Comparison of ENCODE assay signal across 8 mouse cellular contexts in genomic region chr2:13010030-13010459, GRCm38 (mm10). TPM values are rescaled to one million over a fixed set of nuclear protein-coding genes. Genes with fewer than 3 reads are reported as not detected.
DNase-seq lines count a peak whose midpoint lies in the region; ATAC-seq and TF ChIP-seq lines count a peak whose summit lies in the region.

No protein-coding gene starts in this region.

- no peaks in the 10 kb centered on the region for H3K9me3 ChIP-seq in ES-E14 (ENCODE audit: control insufficient read depth, insufficient read depth, low read depth, low read length)
- no peaks in the 10 kb centered on the region for H3K9me3 ChIP-seq in forebrain, embryonic 10.5 days
- no peaks in the 10 kb centered on the region for H3K9me3 ChIP-seq in intestine, postnatal 0 days (ENCODE audit: control insufficient read depth)
- H3K9me3 ChIP-seq in midbrain, embryonic 12.5 days = no peaks in the 10 kb centered on the region

- H3K4me3 ChIP-seq in heart, adult 2 months = no peak overlapping the region; the same call in 1 of the 2 replicates
- peak overlapping the region; percentile 54 to 65; a peak in 2 of 4 replicates for H3K4me3 ChIP-seq in ES-E14 (ENCODE audit: insufficient read depth in 1 of 2, low read depth in 1 of 2, low read length in 2 of 2, poor library complexity in 1 of 2, severe bottlenecking in 1 of 2)
- peak overlapping the region; percentile 70 for H3K4me3 ChIP-seq in forebrain, embryonic 10.5 days
- H3K4me3 ChIP-seq in intestine, postnatal 0 days (ENCODE audit: low read depth, low read length) = peak overlapping the region; percentile 58
- H3K4me3 ChIP-seq in midbrain, embryonic 12.5 days = peak overlapping the region; percentile 56
- peak overlapping the region; percentile 47 for H3K4me3 ChIP-seq in thymus, adult 2 months (ENCODE audit: control insufficient read depth, insufficient read depth, low read length)

- H3K4me1 ChIP-seq in heart, adult 2 months (ENCODE audit: control insufficient read depth, insufficient read depth, low read length) = no peaks in the 10 kb centered on the region
- peaks cover 0 to 3% of the 10 kb centered on the region in 2 experiments; a peak in 1 of 4 replicates for H3K4me1 ChIP-seq in ES-E14 (ENCODE audit: control insufficient read depth in 2 of 2, insufficient read depth in 2 of 2, low read length in 2 of 2, poor library complexity in 1 of 2)
- H3K4me1 ChIP-seq in forebrain, embryonic 10.5 days = peaks cover 30% of the 10 kb centered on the region
- peaks cover 8% of the 10 kb centered on the region; the same call in 1 of the 2 replicates for H3K4me1 ChIP-seq in intestine, postnatal 0 days (replicated peaks; ENCODE audit: control insufficient read depth, insufficient read depth, low read length)
- peaks cover 19% of the 10 kb centered on the region for H3K4me1 ChIP-seq in midbrain, embryonic 12.5 days
- peaks cover 18% of the 10 kb centered on the region for H3K4me1 ChIP-seq in thymus, adult 2 months (replicated peaks; ENCODE audit: control insufficient read depth, insufficient read depth, low read length)

- peaks cover 6% of the 10 kb centered on the region for H3K27me3 ChIP-seq in heart, adult 2 months (ENCODE audit: control insufficient read depth, insufficient read depth, low read length)
- peaks cover 77% of the 10 kb centered on the region for H3K27me3 ChIP-seq in forebrain, embryonic 10.5 days (ENCODE audit: poor library complexity, severe bottlenecking)
- peaks cover 38% of the 10 kb centered on the region for H3K27me3 ChIP-seq in intestine, postnatal 0 days (replicated peaks; ENCODE audit: control insufficient read depth, insufficient read depth, low read length)
- peaks cover 50% of the 10 kb centered on the region for H3K27me3 ChIP-seq in midbrain, embryonic 12.5 days
- H3K27me3 ChIP-seq in thymus, adult 2 months (ENCODE audit: control insufficient read depth, insufficient read depth, low read length) = peaks cover 2% of the 10 kb centered on the region; the same call in 1 of the 2 replicates

- H3K27ac ChIP-seq in heart, adult 2 months = no peak overlapping the region
- no peak overlapping the region for H3K27ac ChIP-seq in ES-E14 (ENCODE audit: insufficient read depth, low read depth, low read length, poor library complexity, severe bottlenecking)
- peak overlapping the region; percentile 65; the same call in 1 of the 2 replicates for H3K27ac ChIP-seq in forebrain, embryonic 10.5 days
- no peak overlapping the region for H3K27ac ChIP-seq in intestine, postnatal 0 days (ENCODE audit: low read depth, low read length)
- no peak overlapping the region for H3K27ac ChIP-seq in midbrain, embryonic 12.5 days (replicated peaks)
- H3K27ac ChIP-seq in thymus, adult 2 months (ENCODE audit: control insufficient read depth, insufficient read depth, low read length) = no peak overlapping the region

- in situ Hi-C loops in ES-E14 (cut with MboI; ENCODE audit: low sequenced_read_pairs in 2 of 2, unreplicated experiment in 2 of 2) = no loop called here

- no peak for TF ChIP-seq CTCF in heart, adult 2 months (IDR thresholded peaks at IDR 0.05)
- TF ChIP-seq CTCF in intestine, postnatal 0 days (IDR thresholded peaks at IDR 0.05; ENCODE audit: low read depth) = no peak
- no peak for TF ChIP-seq CTCF in thymus, adult 2 months (IDR thresholded peaks at IDR 0.05; ENCODE audit: borderline replicate concordance, control insufficient read depth, extremely low read depth, insufficient read depth, low read length, poor library complexity)

- TF ChIP-seq POLR2A in heart, adult 2 months (IDR thresholded peaks at IDR 0.05; ENCODE audit: insufficient read depth, low read depth, low read length) = no peak
- no peak for TF ChIP-seq POLR2A in thymus, adult 2 months (IDR thresholded peaks at IDR 0.05; ENCODE audit: control insufficient read depth, extremely low read depth, insufficient read depth, low read length, poor library complexity)

- TF ChIP-seq EP300 in heart, adult 2 months (IDR thresholded peaks at IDR 0.05; ENCODE audit: insufficient read depth, low read depth, low read length) = no peak

- peak; percentile 2 to 18 for DNase-seq in heart, adult 2 months
- no peak for DNase-seq in heart, adult 18-20 months
- DNase-seq in ES-E14 (ENCODE audit: low read depth, low spot score) = peak; percentile 9
- DNase-seq in forebrain, embryonic 10.5 days (ENCODE audit: extremely low spot score, low spot score) = peak; percentile 33
- peak; percentile 71 for DNase-seq in thymus, adult 2 months
- DNase-seq in ovary, adult 18-20 months (ENCODE audit: low spot score) = no peak

- no peaks in the 10 kb centered on the region for H3K36me3 ChIP-seq in heart, adult 2 months (ENCODE audit: control insufficient read depth, insufficient read depth, low read length)
- H3K36me3 ChIP-seq in ES-E14 (ENCODE audit: control insufficient read depth, insufficient read depth, low read length, poor library complexity, severe bottlenecking) = no peaks in the 10 kb centered on the region
- no peaks in the 10 kb centered on the region for H3K36me3 ChIP-seq in forebrain, embryonic 10.5 days (replicated peaks)
- no peaks in the 10 kb centered on the region for H3K36me3 ChIP-seq in intestine, postnatal 0 days (ENCODE audit: control insufficient read depth, insufficient read depth)
- H3K36me3 ChIP-seq in midbrain, embryonic 12.5 days = no peaks in the 10 kb centered on the region
- no peaks in the 10 kb centered on the region for H3K36me3 ChIP-seq in thymus, adult 2 months (ENCODE audit: control insufficient read depth, insufficient read depth, low read length)

- H3K4me2 ChIP-seq in intestine, postnatal 0 days (replicated peaks; ENCODE audit: low read depth) = peak overlapping the region; percentile 98
- H3K4me2 ChIP-seq in midbrain, embryonic 12.5 days (replicated peaks) = peak overlapping the region; percentile 99

- no peaks in the 10 kb centered on the region for H3K79me2 ChIP-seq in heart, adult 2 months (replicated peaks; ENCODE audit: control insufficient read depth, insufficient read depth, low read length)

- 0 out of 2 replicates have a peak, but pooled peaks have one; percentile 28 for ATAC-seq in intestine, postnatal 0 days
- peak; percentile 35 for ATAC-seq in midbrain, embryonic 12.5 days (ENCODE audit: low FRiP score, low read depth)

- intact Hi-C loops in heart, adult 2 months (cut with DNase I) = no loop called here

- WGBS in heart, adult 2 months = 11% methylated on average over 31 of the region's 31 CpGs
- WGBS in forebrain, embryonic 10.5 days = under 1% methylated on average over 31 of the region's 31 CpGs
- whole genome bisulfite sequencing in intestine, postnatal 0 days = 6% methylated on average over 31 of the region's 31 CpGs
- 2% methylated on average over 31 of the region's 31 CpGs for WGBS in midbrain, embryonic 12.5 days
- WGBS in thymus, adult 2 months = 5% methylated on average over 31 of the region's 31 CpGs

- no peak overlapping the region for H3K9ac ChIP-seq in heart, adult 2 months (ENCODE audit: low read depth, low read length)
- no peak overlapping the region for H3K9ac ChIP-seq in ES-E14 (ENCODE audit: insufficient read depth, low read depth, low read length, poor library complexity, severe bottlenecking)
- H3K9ac ChIP-seq in intestine, postnatal 0 days (ENCODE audit: low read depth, low read length) = no peak overlapping the region
- H3K9ac ChIP-seq in midbrain, embryonic 12.5 days (replicated peaks) = peak overlapping the region; percentile 44

TF ChIP-seq in ES-E14, 5 proteins besides CTCF, POLR2A, EP300 and RAD21:
- TF ChIP-seq ZNF384 (IDR thresholded peaks at IDR 0.05; ENCODE audit: low read depth, low read length) = no peak
- no peak for TF ChIP-seq HCFC1 (IDR thresholded peaks at IDR 0.05; ENCODE audit: borderline replicate concordance, insufficient read depth, low read length)
- no peak for TF ChIP-seq CHD2 (IDR thresholded peaks at IDR 0.05; ENCODE audit: low read depth, low read length)
- no peak for TF ChIP-seq ZC3H11A (IDR thresholded peaks at IDR 0.05; ENCODE audit: borderline replicate concordance, low read depth, low read length)
- TF ChIP-seq MAFK (IDR thresholded peaks at IDR 0.05; ENCODE audit: insufficient read depth, low read depth, low read length) = no peak

RNA-seq across cellular contexts. Expression of gene C1ql3, which starts 1.6 kb away (rescaled TPM):
- not detected for total RNA-seq in heart, adult 2 months (2021)
- polyA plus RNA-seq in heart, adult 2 months (2012; rRNA removed) = not detected in 2 replicates
- total RNA-seq in heart, adult 18-20 months (2021) = under 1 TPM; 0.10 to 0.21 TPM
- total RNA-seq in ES-E14 (2012; rRNA removed) = 0.16 and 0.36 TPM in 2 replicates
- polyA plus RNA-seq in forebrain, embryonic 10.5 days (2016; fragmentation: Nextera tagmentation; extraction: Ambion mirVana) = 0.14 and 0.25 TPM in 2 replicates
- 0.75 and 0.91 TPM in 2 replicates for polyA plus RNA-seq in intestine, postnatal 0 days (2015; fragmentation: Nextera tagmentation; extraction: Ambion mirVana)
- polyA plus RNA-seq in midbrain, embryonic 12.5 days (2016; fragmentation: Nextera tagmentation; extraction: Ambion mirVana) = 0.75 and 1.1 TPM in 2 replicates
- 1.1 TPM in 2 replicates for polyA plus RNA-seq in thymus, adult 2 months (2012; rRNA removed)

Comparison
In these comparisons a context has a peak if more than half of its experiments do, and no peak if none do; other contexts are left out.
1. DNase-seq: peak in heart, adult 2 months (2 of 2), ES-E14 (single experiment), forebrain, embryonic 10.5 days (single experiment) and thymus, adult 2 months (single experiment); none in heart, adult 18-20 months (0 of 2) and ovary, adult 18-20 months (single experiment).